Mouse (Mus musculus) cortical plate, adult 2 months (tissue): ENCODE measurements around the gene Cachd1. TPM values are rescaled to one million over a fixed set of nuclear protein-coding genes. Genes with fewer than 3 reads are reported as not detected.

ENCODE experiments used
- H3K27ac ChIP-seq: fragments of 200-500 bp; 2 replicates; pipeline ENCODE4 v1.5.1; 2012; ENCODE audit warnings: low read length, control low read depth, inconsistent platforms; ENCODE audit not compliant: insufficient read depth
- H3K4me1 ChIP-seq: fragments of 200-500 bp; 2 replicates; pipeline ENCODE4 v1.6.1; 2011; ENCODE audit warnings: low read length; ENCODE audit not compliant: control insufficient read depth, insufficient read depth
- H3K4me3 ChIP-seq: fragments of 200-500 bp; 2 replicates; pipeline ENCODE4 v1.5.1; 2011; ENCODE audit warnings: mild to moderate bottlenecking, low read length, control low read depth; ENCODE audit not compliant: insufficient read depth
- CTCF ChIP-seq: fragments of 200-500 bp; IDR thresholded peaks from 2 replicates; pipeline ENCODE4 v1.5.1; 2011; ENCODE audit warnings: mild to moderate bottlenecking, control low read depth, low read length; ENCODE audit not compliant: insufficient read depth; ENCODE audit errors: extremely low read depth
- POLR2A ChIP-seq: fragments of 200-500 bp; IDR thresholded peaks from 2 replicates; pipeline ENCODE4 v1.6.1; 2011; ENCODE audit warnings: mild to moderate bottlenecking, low read length, control low read depth; ENCODE audit not compliant: insufficient read depth; ENCODE audit errors: extremely low read depth
- polyA plus RNA-seq: library from polyadenylated mRNA; depleted of rRNA; stranded (reverse); fragments of >200 nt; gene quantifications from 2 replicates; pipeline ENCODE4 v1.2.3, GENCODE M21; 2012

The Cachd1 gene
- polyA plus RNA-seq, 1 experiment: 16.1 TPM

DNA sequence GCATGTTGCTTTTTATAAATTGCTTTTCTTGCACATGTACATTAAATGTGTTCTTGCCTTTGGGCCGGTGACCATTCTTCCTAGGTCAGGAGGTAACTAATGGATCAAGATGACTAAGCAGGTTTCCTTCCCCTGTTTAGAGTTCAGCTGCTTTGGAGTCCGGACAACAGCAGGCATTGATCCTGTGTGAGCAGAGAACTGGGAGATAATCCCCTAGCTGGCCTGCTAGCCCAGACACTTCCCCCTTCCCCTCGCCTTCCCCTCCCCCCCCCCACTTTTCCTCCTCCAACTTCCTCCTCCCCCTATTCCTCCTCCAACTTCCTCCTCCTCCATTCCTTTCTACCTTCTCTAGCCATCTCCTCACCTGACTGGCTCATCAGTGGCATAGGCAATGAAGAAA, 135.2 kb downstream of the Cachd1 start:
- H3K27ac ChIP-seq: no peak overlapping the region
- TF ChIP-seq CTCF (no peak), POLR2A (no peak)
- no peaks in the 10 kb centered on the region; the same call in 1 of the 2 replicates for H3K4me1 ChIP-seq

GRCm38 (mm10) chr4:100913666-100914065, 137.2 kb downstream of the Cachd1 start:
- Histone ChIP-seq H3K4me3 (no peak overlapping the region), H3K4me1 (no peaks in the 10 kb centered on the region; the same call in 1 of the 2 replicates), H3K27ac (no peak overlapping the region)
- TF ChIP-seq POLR2A (no peak), CTCF (no peak)

More for the DNA sequence above, 135.2 kb downstream of the Cachd1 start:
- no peak overlapping the region for H3K4me3 ChIP-seq

GRCm38 (mm10) chr4:100914532-100914931, 138.1 kb downstream of the Cachd1 start:
- Histone ChIP-seq H3K4me3 (no peak overlapping the region), H3K4me1 (no peaks in the 10 kb centered on the region; the same call in 1 of the 2 replicates), H3K27ac (no peak overlapping the region)
- no peak for TF ChIP-seq POLR2A
- no peak for TF ChIP-seq CTCF

DNA sequence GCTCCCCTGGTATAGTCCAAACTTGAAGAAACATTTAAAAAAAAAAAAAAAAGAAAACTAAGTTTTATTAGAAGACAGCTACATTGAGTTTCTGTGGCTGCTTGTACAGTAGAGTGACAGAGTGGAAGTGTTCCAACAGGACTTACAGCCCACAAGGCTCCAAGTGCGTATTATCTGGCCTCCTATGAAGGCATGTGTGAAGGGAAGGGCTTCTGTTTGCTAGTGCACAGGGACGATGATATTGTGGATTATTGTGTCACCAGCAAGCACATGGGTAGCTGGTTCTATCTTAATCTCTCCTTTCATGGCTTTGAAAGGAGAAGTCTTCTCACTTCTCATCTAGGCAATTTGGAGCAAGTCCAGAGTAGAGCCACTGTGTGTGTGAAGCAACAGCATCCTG, 138.6 kb downstream of the Cachd1 start:
- TF ChIP-seq CTCF (no peak), POLR2A (no peak)
- no peaks in the 10 kb centered on the region; the same call in 1 of the 2 replicates for H3K4me1 ChIP-seq
- no peak overlapping the region for H3K27ac ChIP-seq
- H3K4me3 ChIP-seq: no peak overlapping the region

DNA sequence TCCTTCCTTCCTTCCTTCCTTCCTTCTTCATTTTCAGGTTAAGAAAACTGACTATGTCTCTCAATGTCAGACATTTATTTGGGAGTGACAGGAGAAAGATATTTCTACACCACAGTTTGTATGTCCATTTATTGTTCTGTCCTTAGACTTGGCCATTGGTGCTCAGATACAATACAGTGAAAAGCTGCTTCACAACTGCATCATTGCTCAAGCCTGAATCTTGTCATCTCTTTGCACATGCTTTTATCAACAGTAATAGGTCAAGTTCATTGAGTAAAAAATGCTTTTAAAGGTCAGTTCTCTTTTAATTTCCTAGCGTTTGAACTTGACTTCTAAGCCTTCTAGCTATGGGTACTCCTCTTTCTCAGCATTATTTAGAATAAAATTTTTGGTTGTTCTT, 141.0 kb downstream of the Cachd1 start:
- H3K27ac ChIP-seq: no peak overlapping the region
- no peak for TF ChIP-seq POLR2A
- no peak for TF ChIP-seq CTCF
- no peaks in the 10 kb centered on the region; the same call in 1 of the 2 replicates for H3K4me1 ChIP-seq
- H3K4me3 ChIP-seq: no peak overlapping the region

DNA sequence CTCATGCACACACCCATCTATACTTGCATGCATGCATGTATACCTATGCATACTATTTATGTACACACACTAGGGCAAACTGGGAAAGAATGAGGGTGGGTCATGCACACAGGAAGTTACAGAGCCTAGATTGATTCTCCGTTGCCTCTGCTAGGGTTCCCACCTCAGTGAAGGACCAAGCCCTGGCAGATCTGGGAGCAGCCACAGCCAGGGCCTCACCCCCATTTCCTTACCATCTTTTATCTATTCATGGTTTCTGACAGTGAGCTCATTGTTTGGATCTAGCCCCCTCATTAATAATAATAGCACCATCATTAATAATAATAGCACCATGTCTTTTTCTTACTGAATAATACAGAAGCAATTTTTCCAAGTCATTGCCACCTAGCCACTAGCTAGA, 143.9 kb downstream of the Cachd1 start:
- TF ChIP-seq POLR2A: no peak
- TF ChIP-seq CTCF: no peak
- Histone ChIP-seq H3K4me3 (no peak overlapping the region), H3K4me1 (no peaks in the 10 kb centered on the region), H3K27ac (no peak overlapping the region)

- Histone ChIP-seq H3K4me3 (no peak overlapping the region), H3K27ac (no peak overlapping the region), H3K4me1 (no peaks in the 10 kb centered on the region)
- TF ChIP-seq POLR2A (no peak), CTCF (no peak)
Observed at GRCm38 (mm10) chr4:100922816-100923554, 146.5 kb downstream of the Cachd1 start.

DNA sequence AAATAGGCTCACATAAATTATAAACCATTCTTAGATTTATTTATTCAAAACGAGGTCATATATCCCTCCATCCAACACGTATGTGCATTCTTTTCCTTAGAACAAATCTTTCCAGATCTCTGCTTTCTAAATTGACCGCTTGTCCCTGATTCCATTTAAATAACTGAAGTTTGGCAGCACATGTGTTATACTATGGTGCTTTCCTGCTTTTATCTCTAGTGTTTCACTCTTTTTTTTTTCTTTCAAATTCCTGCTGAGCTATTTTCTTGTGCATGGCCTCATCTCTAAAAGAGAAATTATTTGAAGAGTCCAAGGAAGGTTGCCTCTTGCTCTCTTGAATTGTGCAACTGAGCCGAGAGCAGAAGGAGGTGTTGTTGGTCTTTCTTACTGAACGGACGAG, 147.1 kb downstream of the Cachd1 start:
- no peaks in the 10 kb centered on the region for H3K4me1 ChIP-seq
- TF ChIP-seq POLR2A (no peak), CTCF (no peak)
- no peak overlapping the region for H3K27ac ChIP-seq
- H3K4me3 ChIP-seq: no peak overlapping the region

- Histone ChIP-seq H3K4me3 (no peak overlapping the region), H3K27ac (no peak overlapping the region), H3K4me1 (no peaks in the 10 kb centered on the region)
- TF ChIP-seq CTCF (no peak), POLR2A (no peak)
Observed at GRCm38 (mm10) chr4:100924276-100924675, 147.8 kb downstream of the Cachd1 start.

DNA sequence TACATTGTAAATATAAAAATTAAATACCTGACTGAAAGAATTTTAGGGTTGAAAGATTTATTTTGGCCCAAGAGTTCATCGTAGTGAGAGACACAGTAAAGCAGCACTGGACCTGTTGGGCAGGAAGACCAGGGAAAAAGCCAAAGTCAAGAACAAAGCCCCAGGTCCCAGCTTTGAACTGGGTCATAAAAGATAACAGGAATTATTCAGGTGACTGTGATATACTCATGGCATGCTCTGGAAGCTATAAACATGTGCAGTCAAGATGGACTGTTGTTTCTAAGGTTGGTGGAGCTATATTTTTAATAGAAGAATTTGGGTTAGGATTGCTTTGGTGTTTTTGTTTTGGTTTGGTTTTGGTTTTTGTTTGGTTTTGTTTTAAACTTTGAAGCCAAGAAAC, 148.7 kb downstream of the Cachd1 start:
- H3K4me1 ChIP-seq: no peaks in the 10 kb centered on the region
- no peak overlapping the region for H3K27ac ChIP-seq
- no peak for TF ChIP-seq CTCF
- TF ChIP-seq POLR2A: no peak
- no peak overlapping the region for H3K4me3 ChIP-seq
